Mouse (Mus musculus): ENCODE results near the gene Gad1. TPM values are rescaled to one million over a fixed set of nuclear protein-coding genes. Genes with fewer than 3 reads are reported as not detected.

Gad1 gene
- total RNA-seq, 2 experiments from 2014 or later: 6.6 to 9.6 TPM

DNA sequence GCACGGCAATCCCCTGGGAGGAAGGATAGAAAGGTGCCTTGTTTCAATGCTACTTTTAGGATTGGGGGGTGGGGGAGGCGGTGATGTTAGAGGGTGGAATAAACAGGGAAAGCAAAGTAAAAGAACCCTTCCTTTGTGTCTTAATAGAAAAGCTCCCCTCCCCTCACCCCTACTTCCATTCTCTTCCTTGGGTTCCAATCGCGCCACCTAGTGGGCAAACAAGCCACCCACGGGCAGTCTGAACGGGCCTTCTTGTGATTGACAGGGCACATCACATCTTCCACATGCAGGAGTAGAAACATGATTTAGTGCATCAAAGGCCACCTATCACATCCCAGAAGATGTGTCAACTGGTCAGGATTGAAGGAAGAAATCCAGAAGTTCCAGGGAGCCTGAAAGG lies 67.4 kb downstream of the Gad1 start:
- DNase-seq (ENCODE audit: low spot score in 2 of 2): peak; percentile 47 to 58

DNA sequence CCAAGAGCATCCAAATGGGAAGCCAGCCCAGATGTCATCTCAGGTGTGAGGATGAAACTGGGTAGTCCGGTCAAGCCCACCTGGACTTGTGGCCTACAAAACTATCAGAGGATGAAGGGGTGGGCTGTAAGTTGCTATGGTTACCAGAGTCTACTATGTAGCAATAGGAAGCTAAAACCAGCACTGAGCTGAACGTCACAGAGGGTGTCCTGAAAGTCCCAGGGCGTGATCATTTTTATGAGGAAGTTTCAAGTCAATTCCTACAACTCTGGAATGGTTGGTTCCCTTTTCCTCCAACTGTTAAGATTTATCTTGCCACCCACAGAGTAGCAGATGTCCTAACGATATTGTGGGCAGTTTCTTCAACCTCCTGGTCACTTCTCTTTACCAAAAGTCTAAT lies 69.4 kb downstream of the Gad1 start:
- DNase-seq (ENCODE audit: low spot score in 2 of 2): no peak

DNA sequence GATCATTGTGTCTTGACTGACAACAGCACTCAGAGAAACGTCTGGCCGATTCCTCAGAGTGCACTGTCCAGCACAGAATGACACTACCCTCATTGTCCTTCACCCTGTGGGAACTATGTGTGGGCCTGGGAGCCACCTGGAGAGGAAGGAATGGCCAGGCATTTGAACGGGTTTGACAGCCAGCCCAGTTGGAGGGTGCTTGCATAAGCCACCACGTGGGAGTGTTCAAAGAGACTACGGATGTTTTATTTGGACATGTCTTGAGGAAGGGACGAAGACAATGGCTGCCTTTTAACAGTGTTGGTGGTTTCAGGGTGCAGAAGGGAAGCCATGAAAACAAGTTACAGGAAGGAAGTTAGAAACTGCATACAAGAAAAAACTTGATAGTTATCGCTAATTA lies 72.9 kb downstream of the Gad1 start:
- no peak for DNase-seq (ENCODE audit: low spot score in 2 of 2)

DNA sequence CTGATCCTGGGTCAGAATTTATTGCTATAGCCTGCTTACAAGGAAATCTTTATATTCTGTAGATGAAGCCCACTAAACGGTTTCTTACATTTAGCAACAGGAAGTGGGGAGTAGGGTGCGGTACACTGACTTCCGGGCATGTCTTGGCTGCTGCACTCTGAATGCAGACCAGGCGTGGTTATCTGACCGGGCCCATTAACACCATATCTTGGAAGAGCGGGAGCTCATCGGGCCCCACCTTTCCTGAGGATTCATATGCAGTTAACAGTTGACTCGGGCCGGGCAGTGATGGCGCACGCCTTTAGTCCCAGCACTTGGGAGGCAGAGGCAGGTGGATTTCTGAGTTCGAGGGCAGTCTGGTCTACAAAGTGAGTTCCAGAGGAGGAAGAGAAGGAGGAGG lies 75.5 kb downstream of the Gad1 start:
- no peak for DNase-seq (ENCODE audit: low spot score in 2 of 2)

DNA sequence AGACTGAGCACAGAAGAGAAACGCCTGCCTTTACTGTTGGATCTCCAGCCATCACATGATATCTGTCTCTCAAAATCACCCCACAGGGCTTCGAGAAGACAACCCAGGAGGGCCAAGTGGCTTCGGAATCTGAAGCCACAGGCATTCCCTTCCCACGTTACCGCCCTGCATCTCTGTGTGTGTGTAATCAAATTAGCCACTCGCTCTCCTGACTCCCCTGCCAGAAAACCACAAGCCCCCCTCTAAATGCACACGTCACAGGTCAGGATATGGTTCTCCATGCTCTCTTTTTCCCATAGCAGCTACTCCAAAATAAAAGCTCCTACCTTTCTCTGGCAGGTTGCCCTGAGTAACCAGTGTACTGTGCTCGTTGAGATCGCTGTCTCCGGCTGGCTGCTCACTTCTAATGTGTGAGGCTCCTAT lies 76.5 kb downstream of the Gad1 start:
- no peak for DNase-seq (ENCODE audit: low spot score in 2 of 2)

DNA sequence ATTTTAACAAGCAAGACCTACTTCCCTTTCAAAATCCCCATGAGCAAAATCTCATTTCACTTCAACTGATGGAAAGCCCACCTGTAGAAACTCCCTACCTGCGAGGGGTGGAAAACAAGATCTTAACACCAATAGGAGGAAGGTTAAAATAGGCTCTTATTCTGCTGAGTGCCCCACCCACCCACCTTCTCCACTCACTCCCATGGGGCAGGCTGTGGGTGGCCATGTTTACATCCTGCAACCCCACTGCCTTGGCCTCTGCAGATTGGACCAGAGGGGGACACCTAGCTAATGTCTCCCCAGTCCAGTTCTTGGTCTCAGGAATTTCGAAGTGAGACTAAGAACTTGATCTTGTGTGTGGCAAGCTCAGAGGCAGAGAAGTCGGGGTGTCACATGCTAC lies 77.0 kb downstream of the Gad1 start:
- DNase-seq (ENCODE audit: low spot score in 2 of 2): no peak

DNA sequence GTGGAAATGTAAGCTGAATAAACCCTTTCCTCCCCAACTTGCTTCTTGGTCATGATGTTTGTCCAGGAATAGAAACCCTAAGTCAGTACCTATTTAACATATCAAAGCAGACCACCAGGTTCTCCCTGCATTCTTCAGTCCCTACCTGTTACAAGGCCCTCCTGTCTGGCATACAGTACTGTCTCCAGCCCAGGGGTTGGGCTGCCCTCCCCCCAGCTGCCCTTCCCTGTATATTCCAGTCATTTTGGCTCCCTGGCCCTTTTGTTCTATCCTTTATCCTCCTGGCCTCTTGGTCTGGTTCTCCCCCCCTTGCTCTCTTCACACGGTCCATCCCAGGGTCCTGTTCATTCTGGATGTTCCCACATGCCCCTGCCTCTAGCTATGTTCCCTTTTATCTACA lies 78.4 kb downstream of the Gad1 start:
- DNase-seq (ENCODE audit: low spot score in 2 of 2): no peak

DNA sequence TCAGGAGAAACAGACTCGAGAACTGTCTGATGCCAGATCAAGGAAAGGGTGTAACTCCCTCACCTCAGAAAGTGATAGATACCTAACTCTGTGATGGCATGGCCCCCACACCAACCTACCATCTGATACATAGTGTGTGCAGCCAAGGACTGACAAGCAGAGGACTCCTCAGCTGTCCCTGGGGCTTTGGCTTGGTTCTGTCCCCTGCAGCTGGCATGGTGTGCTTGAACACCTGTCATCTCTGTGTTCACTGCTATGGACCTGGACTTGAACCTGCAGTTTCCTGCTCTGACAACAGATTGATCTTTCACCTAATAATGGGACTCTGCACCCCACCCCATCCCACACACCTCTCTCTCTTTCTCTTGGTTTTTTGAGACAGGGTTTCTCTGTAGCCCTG lies 79.5 kb downstream of the Gad1 start:
- DNase-seq (ENCODE audit: low spot score in 2 of 2): no peak

DNA sequence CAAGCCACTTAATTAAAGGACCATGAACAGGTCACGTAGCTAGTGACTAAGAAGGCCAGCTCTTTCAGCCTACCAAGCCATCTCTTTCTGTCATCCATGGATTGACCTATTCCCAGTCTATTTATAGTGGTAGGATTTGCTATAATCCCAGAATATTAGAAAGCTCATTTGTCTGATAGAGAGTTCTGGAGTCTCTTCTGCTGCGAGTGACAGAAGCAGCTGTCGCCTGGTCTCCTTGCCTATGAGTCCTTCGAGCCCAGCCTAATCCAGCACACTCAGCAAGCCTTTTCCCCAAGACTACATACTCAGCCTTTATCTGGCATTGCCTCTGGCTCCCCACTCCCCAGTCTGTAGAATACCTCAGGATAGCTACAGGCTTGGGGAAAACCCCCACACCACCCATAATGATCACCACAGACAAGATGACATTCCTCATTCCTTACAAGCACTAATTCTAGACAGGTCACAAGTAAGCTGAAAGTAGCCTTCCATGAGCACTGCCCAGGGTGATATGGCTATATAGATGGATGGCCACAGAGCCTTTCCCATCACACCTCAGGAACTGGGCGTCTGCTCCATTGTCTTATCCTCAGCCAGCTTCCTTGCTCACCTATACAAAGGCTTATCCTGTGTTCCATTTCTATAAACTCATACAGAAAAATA lies 81.3 kb downstream of the Gad1 start:
- DNase-seq (ENCODE audit: low spot score in 2 of 2): no peak

DNA sequence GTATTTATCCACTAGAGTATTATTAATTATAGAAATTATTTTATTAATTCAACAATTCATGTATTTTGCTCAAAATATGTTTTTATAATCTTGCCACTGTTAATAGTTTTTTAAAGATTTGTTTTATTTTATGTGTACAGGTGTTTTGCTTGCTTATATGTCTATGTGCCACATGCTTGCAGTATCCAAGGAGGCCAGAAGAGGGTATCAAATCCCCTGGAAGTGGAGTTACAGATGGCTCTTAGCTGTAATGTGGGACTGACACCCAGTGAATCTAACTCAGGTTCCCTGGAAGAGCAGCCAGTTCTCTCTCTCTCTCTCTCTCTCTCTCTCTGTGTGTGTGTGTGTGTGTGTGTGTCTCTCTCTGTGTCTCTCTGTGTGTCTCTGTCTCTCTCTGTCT lies 88.1 kb downstream of the Gad1 start:
- no peak for DNase-seq (ENCODE audit: low spot score in 2 of 2)

DNA sequence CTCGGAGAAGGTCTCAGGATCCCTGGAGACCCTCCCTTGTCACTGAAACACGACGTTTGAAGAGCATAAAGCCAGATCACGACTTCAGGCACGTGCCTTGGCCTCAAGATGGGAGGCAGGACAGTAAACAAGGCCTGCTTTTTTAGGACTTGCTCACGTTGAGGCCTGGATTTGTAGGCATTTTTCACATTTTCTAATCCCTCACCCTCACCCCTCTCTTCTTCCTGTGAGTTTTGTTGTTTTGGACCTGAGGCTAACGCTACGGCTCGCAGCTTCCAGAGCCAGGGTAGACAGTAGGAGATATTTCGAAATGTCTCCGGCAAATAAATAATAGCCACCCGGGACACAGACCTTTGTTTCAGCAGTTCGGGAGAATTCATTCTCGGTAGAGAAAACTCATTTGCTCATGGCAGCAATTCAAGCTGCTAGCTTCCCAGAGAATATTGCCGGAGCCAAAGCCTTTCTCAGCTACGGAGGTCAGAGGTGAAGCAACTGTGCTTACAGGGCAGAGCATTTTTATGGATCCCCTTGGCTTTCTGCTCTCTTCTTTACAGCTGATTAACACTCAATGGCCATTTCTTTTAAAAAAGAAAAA lies 90.2 kb downstream of the Gad1 start:
- no peak for DNase-seq (ENCODE audit: low spot score in 2 of 2)

DNA sequence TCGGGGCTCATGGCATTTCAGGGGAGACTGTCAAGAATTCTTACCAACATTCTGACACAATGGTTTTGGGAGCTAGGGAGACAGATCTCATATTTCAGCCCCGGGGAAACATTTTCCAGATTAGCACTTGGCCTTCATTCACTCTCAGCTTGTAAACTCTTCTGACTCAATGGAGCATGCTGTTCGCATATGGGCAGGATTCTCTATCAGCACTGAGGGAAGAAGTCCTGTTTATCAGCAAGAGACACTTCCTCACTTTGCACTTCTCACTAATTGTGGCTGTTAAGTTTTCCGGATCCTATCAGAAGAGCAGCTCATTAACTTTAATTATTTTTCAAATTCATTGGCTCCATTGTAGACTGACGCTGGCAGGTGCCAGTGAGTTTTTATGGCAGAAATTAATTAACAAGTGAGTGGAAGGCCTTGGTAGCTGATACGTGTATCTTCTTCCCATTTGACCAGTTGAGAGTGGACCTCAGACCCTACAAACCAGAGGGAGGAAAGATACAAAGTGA lies 92.5 kb downstream of the Gad1 start:
- DNase-seq (ENCODE audit: low spot score in 2 of 2): no peak

DNA sequence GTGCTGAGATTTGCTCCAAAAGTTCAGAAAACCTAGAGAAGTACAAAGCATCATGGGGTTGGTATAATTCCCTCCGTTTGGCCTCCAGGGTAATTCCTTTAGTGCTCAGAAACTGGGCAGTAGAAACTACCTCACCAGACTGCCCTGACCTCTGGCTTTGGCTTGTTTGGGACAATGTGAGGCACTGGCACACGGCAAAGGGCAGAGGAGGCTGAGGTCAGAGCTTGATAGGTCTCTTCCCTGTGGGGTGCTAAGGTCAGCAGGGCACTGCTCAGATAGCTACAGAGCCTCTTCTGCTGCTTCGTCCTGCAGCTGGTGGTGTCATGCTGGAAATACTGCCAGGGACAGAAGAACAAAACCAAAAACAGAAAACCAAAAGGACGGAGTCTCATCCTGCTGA lies 94.8 kb downstream of the Gad1 start:
- no peak for DNase-seq (ENCODE audit: low spot score in 2 of 2)

DNA sequence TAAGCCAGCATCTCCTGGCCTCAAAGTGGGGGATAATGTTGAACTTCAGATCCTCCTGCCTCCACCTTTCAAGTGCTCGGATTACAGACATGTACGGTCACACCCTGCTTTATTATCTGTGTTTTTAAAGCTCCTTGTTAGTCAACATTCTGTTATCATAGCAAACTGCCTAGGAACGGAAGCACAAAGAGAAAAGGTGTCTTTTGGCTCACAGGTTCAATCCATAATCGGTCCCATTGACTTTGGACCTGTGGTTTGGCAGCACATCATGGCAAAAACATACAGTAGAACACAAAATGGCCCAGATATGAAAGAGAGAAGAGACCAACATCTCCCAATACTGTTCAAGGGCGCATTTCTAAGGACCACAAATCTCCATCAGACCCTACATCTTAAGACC lies 95.4 kb downstream of the Gad1 start:
- DNase-seq (ENCODE audit: low spot score in 2 of 2): no peak

DNA sequence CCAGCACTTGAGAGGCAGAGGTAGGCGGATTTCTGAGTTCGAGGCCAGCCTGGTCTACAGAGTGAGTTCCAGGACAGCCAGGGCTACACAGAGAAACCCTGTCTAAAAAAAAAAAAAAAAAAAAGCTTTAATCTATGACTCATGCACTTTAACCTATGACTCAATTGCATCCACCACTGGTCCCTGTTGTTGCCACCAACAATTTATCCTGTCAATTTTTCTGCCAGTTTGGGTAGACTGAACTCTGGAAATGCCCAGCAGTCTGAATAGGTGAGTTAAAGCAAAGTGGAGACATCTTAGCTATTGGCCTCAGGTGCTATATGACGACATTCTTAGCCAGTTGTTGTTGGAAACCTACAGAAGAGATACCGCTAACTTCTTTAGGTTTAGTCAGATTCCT lies 96.6 kb downstream of the Gad1 start:
- no peak for DNase-seq (ENCODE audit: low spot score in 2 of 2)

Other genes starting within 250 kb of the Gad1 start
- gene Sp5, start 78.1 kb upstream of the Gad1 start, total RNA-seq (2021): 1 to 10 TPM; 2.0 to 2.6 TPM
- under 1 TPM in 1 of 2 experiments, not detected in 1; 0.23 TPM for gene Erich2, start 44.3 kb upstream of the Gad1 start, total RNA-seq (2021)
- gene Gorasp2, start 108.5 kb downstream of the Gad1 start, total RNA-seq (2021): 100 to 1,000 TPM in 1 of 2 experiments, 10 to 100 TPM in 1; 98.5 to 116 TPM
- 1 to 10 TPM in 1 of 2 experiments, not detected in 1; 1.1 TPM for gene Gm26558, start 109.0 kb downstream of the Gad1 start, total RNA-seq (2021)

All from adrenal gland, adult 18-20 months (tissue).